Mouse (Mus musculus) embryonic facial prominence, embryonic 10.5 days (tissue): Measurements from ENCODE around the gene Selenot. TPM values are rescaled to one million over a fixed set of nuclear protein-coding genes. Genes with fewer than 3 reads are reported as not detected.

Experiments
- polyA plus RNA-seq: library from polyadenylated mRNA; unstranded; fragments of >200 nt; fragmentation: Nextera tagmentation; extraction: Ambion mirVana; gene quantifications from 2 replicates; pipeline ENCODE4 v1.2.1, GENCODE M21; 2016

Gene Selenot
- polyA plus RNA-seq, 1 experiment from 2014 or later = 13.5 TPM

Other genes starting within 250 kb of the Selenot start
- 7.5 and 9.5 TPM in 2 replicates for gene Tsc22d2, start 161.9 kb upstream of the Selenot start, polyA plus RNA-seq
- 57.4 and 58.9 TPM in 2 replicates for gene Eif2a, start 50.8 kb upstream of the Selenot start, polyA plus RNA-seq
- 144 and 146 TPM in 2 replicates for gene Serp1, start 50.7 kb upstream of the Selenot start, polyA plus RNA-seq
- gene Erich6, start 60.6 kb downstream of the Selenot start, polyA plus RNA-seq = not detected in 2 replicates
- 2.1 and 2.7 TPM in 2 replicates for gene Siah2, start 115.8 kb downstream of the Selenot start, polyA plus RNA-seq
- not detected in 2 replicates for gene Mindy4b-ps, start 245.7 kb downstream of the Selenot start, polyA plus RNA-seq